Mouse (Mus musculus) spleen, adult 2 months (tissue): ENCODE data around the gene Chrm1.

Experiments
- CTCF ChIP-seq: fragments of 200-500 bp; IDR thresholded peaks from 2 replicates; pipeline ENCODE4 v1.5.1; 2011; ENCODE audit warnings: mild to moderate bottlenecking, inconsistent platforms; ENCODE audit not compliant: insufficient read depth, insufficient read length, insufficient replicate concordance; ENCODE audit errors: extremely low read depth
- POLR2A ChIP-seq: fragments of 200-500 bp; IDR thresholded peaks from 2 replicates; pipeline ENCODE4 v1.6.1; 2011; ENCODE audit warnings: low read depth, low read length, inconsistent platforms

DNA sequence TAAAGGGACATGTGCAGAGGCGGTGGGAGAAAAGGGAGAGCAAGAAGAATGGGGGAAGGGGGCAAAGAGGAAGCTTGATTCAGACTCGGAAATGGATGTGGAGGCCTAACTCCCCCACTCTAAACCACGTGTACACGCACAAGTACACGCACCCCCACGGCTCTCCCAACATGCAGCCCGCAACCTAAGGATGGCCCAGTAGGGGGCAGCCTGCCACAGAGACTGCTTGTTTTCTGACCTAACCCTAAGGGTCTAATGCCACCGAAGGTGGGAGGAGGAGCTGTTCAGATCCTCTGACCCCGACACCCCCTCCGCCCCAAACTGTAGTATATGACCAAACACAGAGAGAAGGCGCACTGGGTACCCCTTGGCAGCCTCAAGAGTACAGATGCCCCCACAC lies 1.3 kb upstream of the Chrm1 start:
- TF ChIP-seq CTCF (peak; percentile 35; the same call in 1 of the 2 replicates), POLR2A (no peak)
